Mouse (Mus musculus): ENCODE data around the gene Lhfp. TPM values are rescaled to one million over a fixed set of nuclear protein-coding genes. Genes with fewer than 3 reads are reported as not detected.

The Lhfp gene
- polyA plus RNA-seq, 1 experiment from 2014 or later = 34.9 TPM

DNA sequence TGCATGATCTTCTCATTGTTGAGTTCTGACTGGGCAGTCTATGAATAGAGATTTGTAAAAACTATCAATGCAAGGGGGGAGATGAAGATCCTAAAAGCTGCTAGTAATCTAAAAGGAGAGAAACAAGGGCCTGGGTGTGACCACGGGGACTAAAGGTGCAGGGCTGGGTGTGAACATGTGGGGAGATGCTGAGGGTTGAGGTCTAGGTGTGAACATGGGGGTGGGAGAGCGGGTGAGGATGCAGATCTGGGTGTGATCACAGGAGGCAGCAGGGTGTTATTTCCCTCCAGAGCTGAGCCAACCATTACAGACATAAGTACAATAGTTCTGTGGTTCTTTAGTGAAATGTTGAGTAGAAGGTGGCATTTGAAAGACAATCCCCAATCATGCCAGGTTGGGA lies 144.1 kb downstream of the Lhfp start:
- no peak overlapping the region for H3K4me3 ChIP-seq (ENCODE audit: low read depth, low read length)
- H3K4me1 ChIP-seq (ENCODE audit: control insufficient read depth, insufficient read depth, low read length) = no peaks in the 10 kb centered on the region
- H3K9ac ChIP-seq (replicated peaks; ENCODE audit: low read depth, low read length) = no peak overlapping the region
- H3K27me3 ChIP-seq (ENCODE audit: control insufficient read depth, insufficient read depth, low read length) = no peaks in the 10 kb centered on the region
- no peak overlapping the region for H3K27ac ChIP-seq (ENCODE audit: low read depth, low read length)
- no peak for ATAC-seq (ENCODE audit: low read depth)
- H3K9me3 ChIP-seq (ENCODE audit: control insufficient read depth, low read length) = no peaks in the 10 kb centered on the region
- no peaks in the 10 kb centered on the region for H3K36me3 ChIP-seq (ENCODE audit: control insufficient read depth, insufficient read depth, low read length)
- no peak overlapping the region for H3K4me2 ChIP-seq (ENCODE audit: low read depth, low read length)
- WGBS = 97% methylated on average over 2 of the region's 2 CpGs

DNA sequence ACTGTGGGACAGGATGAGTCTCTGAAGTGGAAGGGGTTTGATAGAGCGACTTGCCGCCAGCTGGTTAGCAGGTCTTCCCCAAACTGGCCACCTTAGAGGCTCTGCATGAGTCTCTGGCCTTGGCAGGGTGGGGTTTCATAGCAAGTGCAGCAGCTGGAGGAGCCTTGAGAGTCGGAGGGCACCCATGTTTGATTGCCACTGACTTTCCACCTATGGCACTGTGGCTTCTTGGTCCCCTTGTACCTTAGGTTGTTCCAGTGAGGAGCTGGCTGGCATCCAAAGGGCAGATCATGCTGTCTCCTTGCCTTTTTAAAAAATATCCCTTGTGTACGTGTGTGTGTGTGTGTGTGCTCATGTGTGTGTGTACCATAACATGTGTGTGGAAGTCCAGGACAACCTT lies 152.1 kb downstream of the Lhfp start:
- H3K36me3 ChIP-seq (ENCODE audit: control insufficient read depth, insufficient read depth, low read length) = no peaks in the 10 kb centered on the region
- no peaks in the 10 kb centered on the region for H3K9me3 ChIP-seq (ENCODE audit: control insufficient read depth, low read length)
- H3K4me1 ChIP-seq (ENCODE audit: control insufficient read depth, insufficient read depth, low read length) = 0 out of 2 replicates have a peak, but pooled peaks cover 9% of the 10 kb centered on the region
- H3K9ac ChIP-seq (replicated peaks; ENCODE audit: low read depth, low read length) = no peak overlapping the region
- WGBS = 87% methylated on average over 4 of the region's 4 CpGs
- H3K27ac ChIP-seq (ENCODE audit: low read depth, low read length) = no peak overlapping the region
- no peaks in the 10 kb centered on the region for H3K27me3 ChIP-seq (ENCODE audit: control insufficient read depth, insufficient read depth, low read length)
- no peak overlapping the region for H3K4me2 ChIP-seq (ENCODE audit: low read depth, low read length)
- H3K4me3 ChIP-seq (ENCODE audit: low read depth, low read length) = no peak overlapping the region
- ATAC-seq (ENCODE audit: low read depth) = no peak

- Histone ChIP-seq H3K9ac (replicated peaks; ENCODE audit: low read depth, low read length) (no peak overlapping the region), H3K4me1 (ENCODE audit: control insufficient read depth, insufficient read depth, low read length) (0 out of 2 replicates have a peak, but pooled peaks cover 9% of the 10 kb centered on the region), H3K4me2 (ENCODE audit: low read depth, low read length) (no peak overlapping the region), H3K36me3 (ENCODE audit: control insufficient read depth, insufficient read depth, low read length) (no peaks in the 10 kb centered on the region), H3K27ac (ENCODE audit: low read depth, low read length) (no peak overlapping the region), H3K4me3 (ENCODE audit: low read depth, low read length) (no peak overlapping the region), H3K27me3 (ENCODE audit: control insufficient read depth, insufficient read depth, low read length) (no peaks in the 10 kb centered on the region), H3K9me3 (ENCODE audit: control insufficient read depth, low read length) (no peaks in the 10 kb centered on the region)
- ATAC-seq (ENCODE audit: low read depth) = peak; percentile 61; the same call in 1 of the 2 replicates
- WGBS = 38% methylated on average over 8 of the region's 8 CpGs
Measured at GRCm38 (mm10) chr3:53195666-53196107, 154.4 kb downstream of the Lhfp start.

DNA sequence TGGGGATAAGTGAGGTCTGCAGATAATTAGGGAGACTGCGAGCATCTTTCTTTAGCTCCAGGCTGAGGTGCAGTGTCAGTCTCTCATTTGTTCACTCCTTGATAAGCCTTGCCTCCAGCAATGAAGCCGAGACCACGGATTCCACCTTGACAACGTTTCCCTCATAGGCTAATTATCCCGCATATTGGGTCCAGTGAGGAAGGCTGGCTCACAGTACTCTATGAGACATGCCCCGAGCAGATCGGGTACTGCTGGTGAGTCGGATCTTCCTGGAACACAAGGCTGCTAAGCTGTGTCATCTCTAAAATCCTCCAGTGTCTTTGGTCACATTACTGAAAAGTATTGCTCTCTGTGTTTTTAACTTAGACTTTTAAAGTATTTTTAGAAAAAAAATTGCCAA lies 158.8 kb downstream of the Lhfp start:
- ATAC-seq (ENCODE audit: low read depth) = no peak
- Histone ChIP-seq H3K4me3 (ENCODE audit: low read depth, low read length) (no peak overlapping the region), H3K4me2 (ENCODE audit: low read depth, low read length) (no peak overlapping the region), H3K27me3 (ENCODE audit: control insufficient read depth, insufficient read depth, low read length) (no peaks in the 10 kb centered on the region), H3K9me3 (ENCODE audit: control insufficient read depth, low read length) (no peaks in the 10 kb centered on the region), H3K9ac (replicated peaks; ENCODE audit: low read depth, low read length) (no peak overlapping the region), H3K4me1 (ENCODE audit: control insufficient read depth, insufficient read depth, low read length) (peaks cover 13% of the 10 kb centered on the region; the same call in 1 of the 2 replicates), H3K27ac (ENCODE audit: low read depth, low read length) (no peak overlapping the region), H3K36me3 (ENCODE audit: control insufficient read depth, insufficient read depth, low read length) (no peaks in the 10 kb centered on the region)
- WGBS = 85% methylated on average over 8 of the region's 8 CpGs

DNA sequence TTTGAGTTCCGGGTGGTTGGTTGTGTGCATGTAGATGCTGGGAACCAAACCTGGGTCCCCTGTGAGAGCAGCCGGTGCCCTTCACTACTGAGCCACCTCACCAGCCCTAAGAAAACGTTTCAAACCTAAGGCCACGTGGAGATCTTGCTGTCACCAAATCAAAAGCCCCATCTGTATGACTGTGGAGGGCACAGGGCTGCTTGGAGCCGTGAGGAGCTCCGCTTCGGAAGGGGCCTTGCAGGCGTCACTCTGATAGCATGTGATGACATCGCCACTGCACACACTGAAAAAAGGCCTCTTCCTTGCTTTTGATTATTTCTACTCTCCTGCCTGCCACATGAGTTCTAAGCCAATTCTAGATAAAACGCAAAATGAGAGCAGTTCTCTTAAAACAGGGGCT lies 159.5 kb downstream of the Lhfp start:
- no peak overlapping the region for H3K4me3 ChIP-seq (ENCODE audit: low read depth, low read length)
- no peaks in the 10 kb centered on the region for H3K27me3 ChIP-seq (ENCODE audit: control insufficient read depth, insufficient read depth, low read length)
- no peak overlapping the region for H3K9ac ChIP-seq (replicated peaks; ENCODE audit: low read depth, low read length)
- no peaks in the 10 kb centered on the region for H3K36me3 ChIP-seq (ENCODE audit: control insufficient read depth, insufficient read depth, low read length)
- ATAC-seq (ENCODE audit: low read depth) = no peak
- H3K4me2 ChIP-seq (ENCODE audit: low read depth, low read length) = no peak overlapping the region
- 73% methylated on average over 10 of the region's 10 CpGs for WGBS
- peaks cover 7% of the 10 kb centered on the region; the same call in 1 of the 2 replicates for H3K4me1 ChIP-seq (ENCODE audit: control insufficient read depth, insufficient read depth, low read length)
- H3K27ac ChIP-seq (ENCODE audit: low read depth, low read length) = no peak overlapping the region; the same call in 1 of the 2 replicates
- no peaks in the 10 kb centered on the region for H3K9me3 ChIP-seq (ENCODE audit: control insufficient read depth, low read length)

DNA sequence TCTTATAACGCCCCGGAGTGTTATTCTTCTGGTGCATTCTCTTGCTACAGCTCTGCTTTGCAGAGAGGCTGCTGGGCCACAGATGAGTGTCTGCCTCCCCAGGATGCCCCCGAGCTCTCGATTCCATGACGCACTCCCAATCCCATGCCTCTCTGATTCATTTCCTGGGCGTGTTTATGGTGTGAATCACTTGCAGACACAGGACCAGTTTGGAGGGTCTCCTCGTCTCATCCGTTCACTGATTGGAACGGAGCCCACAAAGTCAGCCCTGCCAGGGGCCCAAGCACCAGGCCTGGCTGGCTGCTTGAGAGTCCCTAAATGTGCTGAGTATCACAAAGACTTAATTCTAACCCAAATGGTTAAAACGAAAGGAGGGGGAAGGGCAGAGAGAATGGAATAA lies 160.3 kb downstream of the Lhfp start:
- Histone ChIP-seq H3K4me1 (ENCODE audit: control insufficient read depth, insufficient read depth, low read length) (peaks cover 8% of the 10 kb centered on the region), H3K9me3 (ENCODE audit: control insufficient read depth, low read length) (no peaks in the 10 kb centered on the region), H3K36me3 (ENCODE audit: control insufficient read depth, insufficient read depth, low read length) (no peaks in the 10 kb centered on the region), H3K4me2 (ENCODE audit: low read depth, low read length) (no peak overlapping the region), H3K4me3 (ENCODE audit: low read depth, low read length) (no peak overlapping the region), H3K27me3 (ENCODE audit: control insufficient read depth, insufficient read depth, low read length) (no peaks in the 10 kb centered on the region), H3K9ac (replicated peaks; ENCODE audit: low read depth, low read length) (no peak overlapping the region), H3K27ac (ENCODE audit: low read depth, low read length) (peak overlapping the region; percentile 3; the same call in 1 of the 2 replicates)
- WGBS = 18% methylated on average over 10 of the region's 10 CpGs
- ATAC-seq (ENCODE audit: low read depth) = peak; percentile 79; the same call in 1 of the 2 replicates

DNA sequence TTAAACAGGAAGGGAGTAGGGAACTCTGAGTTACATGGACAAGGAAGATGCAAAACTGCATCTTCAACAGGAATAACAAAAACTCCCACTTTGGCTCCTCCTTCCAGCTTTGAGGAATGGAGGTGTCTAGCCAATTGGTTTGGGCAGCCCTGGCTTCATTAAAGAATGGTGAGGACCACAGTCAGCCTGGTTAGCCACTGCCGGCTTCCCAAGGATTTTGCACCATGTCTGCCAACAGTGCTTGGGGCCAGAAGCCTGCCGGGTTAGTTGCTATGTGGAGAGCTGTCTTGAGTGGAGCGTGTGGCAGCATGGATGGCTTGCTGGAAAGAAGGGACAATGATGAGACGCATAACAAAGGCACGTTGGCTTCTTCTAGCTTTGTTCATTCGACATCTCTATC lies 160.9 kb downstream of the Lhfp start:
- Histone ChIP-seq H3K36me3 (ENCODE audit: control insufficient read depth, insufficient read depth, low read length) (no peaks in the 10 kb centered on the region), H3K9me3 (ENCODE audit: control insufficient read depth, low read length) (no peaks in the 10 kb centered on the region), H3K4me1 (ENCODE audit: control insufficient read depth, insufficient read depth, low read length) (peaks cover 8% of the 10 kb centered on the region), H3K27ac (ENCODE audit: low read depth, low read length) (peak overlapping the region; percentile 3; the same call in 1 of the 2 replicates), H3K9ac (replicated peaks; ENCODE audit: low read depth, low read length) (no peak overlapping the region), H3K4me2 (ENCODE audit: low read depth, low read length) (no peak overlapping the region), H3K27me3 (ENCODE audit: control insufficient read depth, insufficient read depth, low read length) (no peaks in the 10 kb centered on the region), H3K4me3 (ENCODE audit: low read depth, low read length) (no peak overlapping the region)
- peak; percentile 65 for ATAC-seq (ENCODE audit: low read depth)
- 19% methylated on average over 6 of the region's 6 CpGs for WGBS

- Histone ChIP-seq H3K9me3 (ENCODE audit: control insufficient read depth, low read length) (no peaks in the 10 kb centered on the region), H3K27ac (ENCODE audit: low read depth, low read length) (peak overlapping the region; percentile 3; the same call in 1 of the 2 replicates), H3K4me1 (ENCODE audit: control insufficient read depth, insufficient read depth, low read length) (peaks cover 8% of the 10 kb centered on the region), H3K27me3 (ENCODE audit: control insufficient read depth, insufficient read depth, low read length) (no peaks in the 10 kb centered on the region), H3K9ac (replicated peaks; ENCODE audit: low read depth, low read length) (no peak overlapping the region), H3K36me3 (ENCODE audit: control insufficient read depth, insufficient read depth, low read length) (no peaks in the 10 kb centered on the region), H3K4me3 (ENCODE audit: low read depth, low read length) (no peak overlapping the region), H3K4me2 (ENCODE audit: low read depth, low read length) (no peak overlapping the region)
- ATAC-seq (ENCODE audit: low read depth) = no peak
- WGBS = 66% methylated on average over 3 of the region's 3 CpGs
Measured at GRCm38 (mm10) chr3:53202698-53203097, 161.4 kb downstream of the Lhfp start.

DNA sequence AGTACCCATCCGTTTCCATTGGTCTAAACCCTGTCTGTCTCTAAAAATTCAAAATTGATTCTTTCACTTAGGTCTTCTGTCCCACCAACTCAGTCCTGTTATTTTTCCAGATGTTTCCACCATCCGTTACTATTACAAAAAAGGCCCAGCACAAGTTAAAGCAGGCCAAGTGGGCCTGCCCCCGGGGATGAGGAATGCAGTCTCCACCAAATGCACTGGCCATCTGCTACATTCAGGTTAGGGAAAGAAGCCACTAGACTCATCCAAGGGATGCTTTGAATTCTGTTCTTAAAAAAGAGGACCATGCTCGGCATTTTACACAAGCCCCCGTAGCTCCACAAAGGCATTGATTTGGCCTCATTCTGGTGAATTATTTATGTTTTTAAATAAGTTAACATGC lies 162.3 kb downstream of the Lhfp start:
- no peak for ATAC-seq (ENCODE audit: low read depth)
- H3K9ac ChIP-seq (replicated peaks; ENCODE audit: low read depth, low read length) = no peak overlapping the region
- H3K27ac ChIP-seq (ENCODE audit: low read depth, low read length) = no peak overlapping the region
- no peak overlapping the region for H3K4me2 ChIP-seq (ENCODE audit: low read depth, low read length)
- WGBS = 60% methylated on average over 5 of the region's 5 CpGs
- peaks cover 8% of the 10 kb centered on the region for H3K4me1 ChIP-seq (ENCODE audit: control insufficient read depth, insufficient read depth, low read length)
- no peaks in the 10 kb centered on the region for H3K27me3 ChIP-seq (ENCODE audit: control insufficient read depth, insufficient read depth, low read length)
- no peaks in the 10 kb centered on the region for H3K36me3 ChIP-seq (ENCODE audit: control insufficient read depth, insufficient read depth, low read length)
- H3K9me3 ChIP-seq (ENCODE audit: control insufficient read depth, low read length) = no peaks in the 10 kb centered on the region
- H3K4me3 ChIP-seq (ENCODE audit: low read depth, low read length) = no peak overlapping the region
